Mouse (Mus musculus) hindbrain, postnatal 0 days (tissue): ENCODE results near the gene Tnfrsf1a. TPM values are rescaled to one million over a fixed set of nuclear protein-coding genes. Genes with fewer than 3 reads are reported as not detected.
"Not testable (repeated sequence)": the region's sequence is repeated elsewhere in the genome, so short reads cannot be mapped to it uniquely, and the experiment has no call there.

Experiments used
- ATAC-seq: fragments of 200-750 bp; cut with Nextera tagmentation; 2 replicates; pipeline ENCODE4 v1.8.0; 2017; ENCODE audit warnings: mild to moderate bottlenecking, moderate TSS enrichment, moderate library complexity
- DNase-seq: peaks from one replicate; pipeline ENCODE4 v3.0.0-alpha.2; 2015; ENCODE audit warnings: low spot score
- H3K27ac ChIP-seq: fragments of 300-500 bp; sonication (generic); 2 replicates; pipeline ENCODE4 v1.5.1; 2014; ENCODE audit warnings: mild to moderate bottlenecking
- H3K27me3 ChIP-seq: fragments of 300-500 bp; sonication (generic); 2 replicates; pipeline ENCODE4 v1.6.1; 2014; ENCODE audit warnings: low read length, mixed read lengths; ENCODE audit not compliant: insufficient read depth
- H3K36me3 ChIP-seq: fragments of 300-500 bp; sonication (generic); 2 replicates; pipeline ENCODE4 v1.6.1; 2014; ENCODE audit warnings: low read length, mixed read lengths; ENCODE audit not compliant: insufficient read depth
- H3K4me1 ChIP-seq: fragments of 300-500 bp; sonication (generic); 2 replicates; pipeline ENCODE4 v1.6.1; 2014; ENCODE audit warnings: antibody characterized with exemption, low read length, mixed read lengths; ENCODE audit not compliant: insufficient read depth
- H3K4me2 ChIP-seq: fragments of 300-500 bp; sonication (generic); 2 replicates; pipeline ENCODE4 v1.6.1; 2014; ENCODE audit warnings: low read depth, mild to moderate bottlenecking, low read length, moderate library complexity, mixed read lengths
- H3K4me3 ChIP-seq: fragments of 300-500 bp; sonication (generic); 2 replicates; pipeline ENCODE4 v1.5.1; 2014; ENCODE audit warnings: low read length
- H3K9ac ChIP-seq: fragments of 300-500 bp; sonication (generic); replicated peaks from 2 replicates; pipeline ENCODE4 v1.6.1; 2014; ENCODE audit warnings: mild to moderate bottlenecking, low read length, moderate library complexity, mixed read lengths
- H3K9me3 ChIP-seq: fragments of 300-500 bp; sonication (generic); 2 replicates; pipeline ENCODE4 v1.6.1; 2016; ENCODE audit warnings: low read length, mixed read lengths
- CTCF ChIP-seq: IDR thresholded peaks from 2 replicates; pipeline ENCODE4 v1.5.1; 2016; ENCODE audit warnings: antibody characterized with exemption, control low read depth, low read depth
- WGBS: fragments of 180-500 bp; shearing (Covaris S2); extraction: QIAGEN DNeasy Blood & Tissue Kit; methylation state at CpG from one replicate; pipeline ENCODE4 v1.1.7; 2014; 5-methylcytosine and 5-hydroxymethylcytosine counted together
- polyA plus RNA-seq: library from polyadenylated mRNA; unstranded; fragments of >200 nt; fragmentation: Nextera tagmentation; extraction: Ambion mirVana; gene quantifications from 2 replicates; pipeline ENCODE4 v1.2.1, GENCODE M21; 2015
- total RNA-seq: library from RNA; depleted of rRNA; stranded (reverse); fragments of >200 nt; gene quantifications from 2 replicates; pipeline ENCODE4 v1.2.3, GENCODE M21; 2014; rRNA removed

The Tnfrsf1a gene
- total RNA-seq (12.2 and 18.0 TPM in 2 replicates), polyA plus RNA-seq (15.5 and 16.3 TPM in 2 replicates)

- peak within 1 kb of the TSS; percentile 33 for H3K4me3 ChIP-seq
- no peaks in the 10 kb centered on the region for H3K36me3 ChIP-seq
- H3K9me3 ChIP-seq = no peaks in the 10 kb centered on the region
- ATAC-seq (no peak), DNase-seq (no peak)
- H3K9ac ChIP-seq = peak within 1 kb of the TSS; percentile 44; the same call in 1 of the 2 replicates
- peak within 1 kb of the TSS; percentile 4 for H3K27ac ChIP-seq
- no peaks in the 10 kb centered on the region for H3K27me3 ChIP-seq
- 0 out of 2 replicates have a peak, but pooled peaks cover 4% of the 10 kb centered on the region for H3K4me1 ChIP-seq
- no peak for TF ChIP-seq CTCF
- peak within 1 kb of the TSS; percentile 60 for H3K4me2 ChIP-seq
- WGBS = 8% methylated on average over 22 of the region's 22 CpGs
Observed at GRCm38 (mm10) chr6:125348721-125349574, at the start of gene Tnfrsf1a. Tnfrsf1a (plus strand) TSS chr6:125349362.

- ATAC-seq = no peak
- no peak for TF ChIP-seq CTCF
- H3K4me2 ChIP-seq = no peak overlapping the region
- no peaks in the 10 kb centered on the region for H3K9me3 ChIP-seq
- no peak overlapping the region for H3K4me3 ChIP-seq
- no peaks in the 10 kb centered on the region for H3K4me1 ChIP-seq
- H3K27ac ChIP-seq = no peak overlapping the region
- no peak overlapping the region for H3K9ac ChIP-seq
- no peaks in the 10 kb centered on the region for H3K36me3 ChIP-seq
- no peaks in the 10 kb centered on the region for H3K27me3 ChIP-seq
- WGBS = 76% methylated on average over 1 of the region's 1 CpGs
- DNase-seq = no peak
Observed at GRCm38 (mm10) chr6:125300982-125301381, 48.2 kb upstream of the Tnfrsf1a start.

GRCm38 (mm10) chr6:125302231-125302982, 46.8 kb upstream of the Tnfrsf1a start:
- 83% methylated on average over 24 of the region's 24 CpGs for WGBS
- no peaks in the 10 kb centered on the region for H3K27me3 ChIP-seq
- no peak overlapping the region for H3K9ac ChIP-seq
- no peak overlapping the region for H3K4me2 ChIP-seq
- no peaks in the 10 kb centered on the region for H3K36me3 ChIP-seq
- H3K27ac ChIP-seq = no peak overlapping the region
- DNase-seq (no peak), ATAC-seq (no peak)
- no peak for TF ChIP-seq CTCF
- H3K4me1 ChIP-seq = no peaks in the 10 kb centered on the region
- H3K9me3 ChIP-seq = no peaks in the 10 kb centered on the region
- H3K4me3 ChIP-seq = no peak overlapping the region

GRCm38 (mm10) chr6:125303242-125303641, 45.9 kb upstream of the Tnfrsf1a start:
- DNase-seq (peak; percentile 58), ATAC-seq (peak; percentile 71)
- no peaks in the 10 kb centered on the region for H3K36me3 ChIP-seq
- no peak for TF ChIP-seq CTCF
- H3K9me3 ChIP-seq = no peaks in the 10 kb centered on the region
- 49% methylated on average over 4 of the region's 4 CpGs for WGBS
- H3K4me1 ChIP-seq = no peaks in the 10 kb centered on the region
- no peak overlapping the region for H3K4me2 ChIP-seq
- H3K27me3 ChIP-seq = no peaks in the 10 kb centered on the region
- no peak overlapping the region for H3K4me3 ChIP-seq
- no peak overlapping the region for H3K27ac ChIP-seq
- H3K9ac ChIP-seq = no peak overlapping the region

- H3K9me3 ChIP-seq, H3K4me1 ChIP-seq, DNase-seq, H3K4me2 ChIP-seq, H3K4me3 ChIP-seq, ATAC-seq, H3K9ac ChIP-seq, H3K36me3 ChIP-seq, H3K27ac ChIP-seq, H3K27me3 ChIP-seq: not testable (repeated sequence)
- WGBS = 89% methylated on average over 7 of the region's 7 CpGs
Observed at GRCm38 (mm10) chr6:125304408-125304807, 44.8 kb upstream of the Tnfrsf1a start.

- TF ChIP-seq CTCF = no peak
Observed at GRCm38 (mm10) chr6:125305465-125305864, 43.7 kb upstream of the Tnfrsf1a start.

More at GRCm38 (mm10) chr6:125305465-125305864, 43.7 kb upstream of the Tnfrsf1a start:
- Histone ChIP-seq H3K36me3 (no peaks in the 10 kb centered on the region), H3K4me2 (no peak overlapping the region), H3K9ac (no peak overlapping the region), H3K27me3 (no peaks in the 10 kb centered on the region), H3K27ac (no peak overlapping the region), H3K9me3 (no peaks in the 10 kb centered on the region), H3K4me3 (no peak overlapping the region), H3K4me1 (no peaks in the 10 kb centered on the region; the same call in 1 of the 2 replicates)
- DNase-seq (no peak), ATAC-seq (no peak)
- WGBS = 85% methylated on average over 6 of the region's 6 CpGs
